Mouse (Mus musculus) urinary bladder, postnatal 10 days (tissue): Measurements from ENCODE around the gene Olfr98.
"Not testable (repeated sequence)": the region's sequence is repeated elsewhere in the genome, so short reads cannot be mapped to it uniquely, and the experiment has no call there.

Source experiments
- DNase-seq: peaks from one replicate; pipeline ENCODE4 v3.0.0; 2022; ENCODE audit warnings: low spot score

Olfr98 gene

DNA sequence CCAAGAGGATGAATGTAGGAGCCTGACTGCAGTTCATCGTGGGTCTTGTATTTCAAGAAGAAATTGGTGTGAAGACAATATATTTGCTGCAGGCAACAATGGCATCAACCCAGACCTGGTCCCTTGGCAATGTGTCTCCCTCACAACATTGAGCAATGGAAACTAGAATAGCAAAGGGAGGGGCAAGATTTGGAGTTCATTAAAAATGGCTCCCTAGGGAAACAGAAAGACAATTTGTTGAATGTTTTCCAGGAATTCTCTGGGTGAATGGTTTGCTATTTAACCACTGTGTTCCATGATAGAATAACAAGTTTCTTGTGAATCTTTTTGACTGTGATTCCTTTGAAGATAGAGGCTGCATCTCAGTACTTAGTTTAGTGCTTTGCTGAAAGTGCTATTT lies at the start of gene Olfr98:
Olfr98 (minus strand) TSS at position 124 of the 400 bp plus-strand sequence.
- DNase-seq, result no peak

DNA sequence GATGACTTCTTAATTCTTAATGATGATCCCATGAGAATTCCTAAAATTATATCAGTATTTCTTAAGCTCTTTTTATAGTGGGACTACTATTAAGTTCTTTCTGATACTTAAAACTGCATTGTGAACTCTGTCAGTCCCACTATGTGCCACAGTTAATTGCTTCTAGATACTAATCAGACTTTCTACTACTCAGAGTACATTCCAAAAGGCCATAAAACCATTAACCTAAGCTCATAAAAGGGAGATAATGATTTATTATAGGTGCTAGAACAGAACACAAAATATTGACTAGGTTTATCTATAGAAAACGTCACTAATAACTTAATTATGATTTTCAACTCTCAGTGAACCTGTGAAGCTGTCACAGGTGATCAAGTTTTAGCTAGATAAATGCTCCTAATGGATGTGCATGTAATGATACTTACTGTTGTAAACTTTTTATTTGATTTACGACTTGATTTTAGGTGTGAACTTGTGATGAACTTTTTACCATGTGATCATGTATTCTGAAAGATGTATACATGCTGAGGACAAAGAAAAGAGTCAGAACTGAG lies 46.7 kb upstream of the Olfr98 start:
- DNase-seq, result no peak

DNA sequence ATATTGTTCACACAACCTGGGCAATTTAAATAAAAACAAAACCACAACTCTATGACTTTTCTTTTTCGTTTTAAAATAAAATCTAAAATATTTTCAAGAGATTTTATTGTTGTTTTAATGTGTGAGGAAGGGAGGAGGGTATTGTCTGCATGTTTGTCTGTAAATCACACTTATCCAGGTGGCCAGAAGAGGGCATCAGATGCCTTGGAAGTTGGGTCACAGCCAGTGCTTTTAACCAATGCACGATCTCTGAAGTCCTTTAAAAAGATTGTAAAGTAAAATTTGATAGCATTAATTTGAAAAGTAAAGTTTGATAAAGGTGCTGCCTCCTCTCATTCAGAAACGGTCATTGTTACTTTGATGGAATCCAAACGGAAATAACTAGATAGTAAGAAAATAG lies 44.9 kb upstream of the Olfr98 start:
- DNase-seq, result no peak

DNA sequence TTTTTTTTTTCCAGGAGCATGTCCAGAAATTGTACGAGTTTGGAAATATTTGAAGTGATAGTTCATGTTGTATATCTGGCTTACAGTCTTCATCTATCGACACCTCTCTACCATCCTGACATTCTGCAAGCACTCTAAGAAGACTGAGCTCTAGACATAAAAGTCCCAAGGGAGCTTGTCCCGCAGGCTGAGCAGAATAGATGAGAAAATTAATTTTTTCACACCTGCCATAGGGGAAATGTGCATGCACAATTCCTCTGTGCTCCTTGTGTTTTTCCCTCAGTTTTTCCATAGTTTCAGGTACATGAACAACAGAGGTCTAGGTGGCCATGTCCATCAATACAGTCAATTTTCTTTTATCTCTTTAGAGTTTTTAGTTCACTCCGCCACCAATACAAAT lies 40.7 kb upstream of the Olfr98 start, which contains the start of gene Olfr101:
Olfr101 (minus strand) TSS at position 101 of the 400 bp plus-strand sequence.
- DNase-seq, result no peak

DNA sequence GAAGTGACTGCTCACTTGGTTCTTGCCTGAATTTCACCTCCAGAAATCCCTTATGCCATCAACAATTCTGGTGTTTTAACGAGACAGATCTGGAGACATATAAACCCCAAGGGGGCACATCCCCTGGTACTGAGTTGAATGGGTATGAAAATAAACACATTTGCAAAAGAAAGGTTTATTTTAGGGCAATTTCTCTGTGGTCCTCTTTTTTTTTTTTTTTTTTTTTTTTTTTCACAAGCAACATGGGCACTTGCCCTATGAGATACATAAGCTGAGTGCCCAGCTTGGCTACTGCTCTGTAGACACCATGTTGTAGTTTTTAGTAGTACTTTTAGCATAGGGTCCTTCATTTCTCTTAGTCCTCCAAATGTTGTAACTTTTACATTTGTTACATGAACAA lies 19.8 kb upstream of the Olfr98 start, which contains the start of gene Olfr99:
Olfr99 (minus strand) TSS at position 101 of the 400 bp plus-strand sequence.
- no peak for DNase-seq

DNA sequence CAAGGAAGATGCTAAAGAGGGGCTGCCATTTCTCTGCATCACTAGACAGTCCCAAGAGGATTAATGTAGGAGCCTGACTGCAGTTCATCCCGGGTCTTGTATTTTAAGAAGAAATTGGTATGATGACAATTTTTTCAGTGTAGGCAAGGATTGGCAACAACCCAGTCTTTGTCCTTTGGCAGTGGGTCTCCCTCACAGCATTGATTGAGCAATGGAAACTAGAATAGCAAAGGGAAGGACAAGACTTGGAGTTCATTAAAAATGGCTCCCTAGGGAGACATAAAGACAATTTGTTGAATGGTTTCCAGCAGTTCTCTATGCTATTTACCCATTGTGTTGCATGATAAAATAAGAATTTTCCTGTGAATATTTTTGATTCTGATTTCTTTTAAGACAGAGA lies 16.8 kb upstream of the Olfr98 start:
- no peak for DNase-seq

DNA sequence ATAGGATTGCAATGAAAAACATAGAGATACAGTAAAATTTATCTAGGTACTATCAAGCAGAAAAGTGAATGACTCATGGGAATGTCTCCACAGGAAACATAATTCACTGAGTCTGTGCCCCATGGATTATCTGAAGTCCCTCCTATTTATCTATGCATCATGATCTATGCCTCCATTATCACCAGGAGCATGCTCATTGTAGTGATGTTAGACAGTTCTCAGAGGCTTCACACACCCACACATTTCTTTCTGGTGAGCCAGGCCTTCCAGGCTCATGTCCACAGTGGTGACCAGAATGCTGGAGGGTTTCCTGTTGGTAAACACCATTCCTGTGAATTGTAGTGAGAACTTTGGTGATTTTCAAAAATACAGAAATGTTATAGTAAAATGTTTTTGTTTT lies 13.0 kb upstream of the Olfr98 start:
- DNase-seq, result no peak

DNA sequence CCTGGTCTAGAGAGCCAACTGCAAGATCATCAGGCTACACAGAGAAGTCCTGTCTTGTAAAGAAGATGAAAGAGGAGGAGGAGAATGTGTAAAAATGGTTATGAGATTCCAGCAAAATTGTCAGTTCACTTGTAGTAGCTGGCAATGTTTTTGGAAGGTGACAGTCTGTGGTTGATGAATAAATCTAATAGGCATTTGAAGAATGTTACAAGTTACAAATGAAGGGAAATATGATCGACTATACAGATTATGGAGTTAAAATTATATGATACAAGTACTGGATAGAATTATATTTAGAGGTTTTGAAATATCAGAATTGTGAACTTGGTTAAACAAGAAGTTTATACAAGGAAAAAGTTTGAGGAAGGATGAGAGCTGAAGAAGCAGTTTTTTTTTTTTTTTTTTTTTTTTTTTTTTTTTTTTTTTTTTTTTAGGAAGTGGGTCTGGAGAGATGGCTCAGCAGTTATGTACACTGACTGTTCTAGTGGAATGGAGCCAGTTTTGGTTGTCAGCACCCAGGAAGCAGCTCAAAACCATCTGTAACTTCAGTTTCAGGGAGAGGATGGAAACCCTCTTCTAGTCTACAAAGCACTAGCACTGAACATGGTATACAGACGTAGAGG lies 12.2 kb upstream of the Olfr98 start:
- no peak for DNase-seq

DNA sequence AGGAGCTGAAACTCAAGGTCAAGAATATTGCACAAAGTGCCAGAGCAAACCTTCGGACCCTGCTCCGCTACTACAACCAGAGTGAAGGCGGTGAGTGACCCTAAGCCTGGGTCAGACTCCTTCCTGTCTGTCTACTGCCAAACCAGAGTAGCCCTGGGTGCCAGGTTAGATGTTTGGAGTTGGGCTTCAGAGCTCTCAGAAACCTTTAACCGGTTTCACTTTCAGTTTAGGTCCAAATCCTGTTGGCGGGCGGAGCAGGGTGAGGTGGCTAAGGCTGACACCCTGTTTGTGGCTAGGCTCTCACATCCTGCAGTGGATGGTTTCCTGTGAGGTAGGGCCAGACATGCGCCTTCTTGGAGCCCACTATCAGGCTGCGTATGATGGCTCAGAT lies 7.1 kb upstream of the Olfr98 start:
- no peak for DNase-seq

DNA sequence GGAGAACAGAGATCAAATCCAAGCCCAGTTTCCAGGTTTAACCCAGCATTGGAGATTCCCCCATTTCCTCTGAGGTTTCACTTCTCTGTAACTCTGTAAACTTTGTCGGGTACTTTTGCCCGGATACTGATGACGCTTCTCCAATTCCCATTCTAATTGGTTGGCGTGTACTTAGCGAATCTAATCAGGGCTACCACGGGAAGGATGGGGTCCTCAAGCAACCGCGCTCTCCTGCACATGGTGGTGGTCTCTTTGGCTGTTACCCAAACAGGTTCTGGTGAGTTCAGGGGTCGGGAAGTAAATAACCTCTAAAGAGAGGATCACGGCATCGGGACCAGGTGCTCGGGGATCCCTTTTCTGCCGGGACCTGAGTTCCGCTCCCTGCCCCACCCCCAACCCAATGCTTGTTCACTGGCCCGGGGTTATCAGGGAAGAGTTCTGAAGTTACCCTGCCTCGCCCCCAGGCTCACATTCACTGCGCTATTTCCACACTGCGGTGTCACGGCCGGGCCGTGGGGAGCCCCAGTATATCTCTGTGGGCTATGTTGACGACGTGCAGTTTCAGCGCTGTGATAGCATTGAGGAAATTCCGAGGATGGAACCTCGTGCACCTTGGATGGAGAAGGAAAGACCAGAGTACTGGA lies 6.6 kb upstream of the Olfr98 start, which contains the start of gene H2-M3:
H2-M3 (plus strand) TSS at position 163 of the 644 bp plus-strand sequence.
- peak; percentile 50 for DNase-seq

DNA sequence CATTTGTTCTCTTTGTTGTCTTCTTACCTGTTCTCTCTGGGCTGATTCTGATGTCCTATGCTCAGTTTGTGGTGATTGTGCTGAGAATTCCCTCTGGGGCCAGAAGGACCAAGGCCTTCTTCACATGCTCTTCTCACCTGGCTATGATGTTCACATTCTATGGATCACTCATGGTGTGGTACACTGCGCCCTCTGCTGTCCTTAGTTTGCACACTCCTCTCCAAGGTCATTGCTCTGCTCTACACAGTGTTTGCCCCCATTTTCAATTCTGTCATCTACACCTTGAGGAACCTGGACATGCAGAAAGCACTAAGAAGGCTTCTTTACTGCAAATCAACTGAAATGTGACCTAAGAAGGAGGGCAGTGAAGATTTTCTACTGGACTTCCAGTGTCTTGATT lies 13.0 kb downstream of the Olfr98 start:
- DNase-seq, result no peak

DNA sequence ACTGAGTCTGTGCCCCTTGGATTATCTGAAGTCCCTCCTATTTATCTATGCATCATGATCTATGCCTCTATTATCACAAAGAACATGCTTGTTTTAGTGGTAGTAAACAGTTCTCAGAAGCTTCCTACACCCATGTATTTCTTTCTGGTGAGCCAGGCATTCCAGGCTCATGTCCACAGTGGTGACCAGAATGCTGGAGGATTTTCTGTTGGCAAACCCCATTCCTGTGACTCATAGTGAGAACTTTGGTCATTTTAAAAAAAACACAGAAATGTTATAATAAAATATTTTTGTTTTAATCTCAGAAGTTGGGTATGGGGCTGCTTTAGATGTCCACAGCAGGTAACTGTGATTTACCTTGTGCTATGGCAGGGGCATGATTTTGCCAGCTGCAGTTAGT lies 14.1 kb downstream of the Olfr98 start:
- no peak for DNase-seq

DNA sequence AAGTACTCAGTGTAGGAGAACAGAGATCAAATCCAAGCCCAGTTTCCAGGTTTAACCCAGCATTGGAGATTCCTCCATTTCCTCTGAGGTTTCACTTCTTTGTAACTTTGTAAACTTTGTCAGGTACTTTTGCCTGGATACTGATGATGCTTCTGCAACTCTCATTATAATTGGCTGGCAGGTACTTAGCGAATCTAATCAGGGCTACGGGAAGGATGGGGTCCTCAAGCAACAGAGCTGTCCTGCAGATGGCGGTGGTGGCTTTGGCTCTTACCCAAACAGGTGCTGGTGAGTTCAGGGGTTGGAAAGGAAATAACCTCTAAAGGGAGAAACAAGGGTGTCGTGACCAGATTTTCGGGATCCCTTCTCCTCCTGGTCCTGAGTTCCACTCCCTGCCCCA lies 16.8 kb downstream of the Olfr98 start:
- DNase-seq, result no peak

DNA sequence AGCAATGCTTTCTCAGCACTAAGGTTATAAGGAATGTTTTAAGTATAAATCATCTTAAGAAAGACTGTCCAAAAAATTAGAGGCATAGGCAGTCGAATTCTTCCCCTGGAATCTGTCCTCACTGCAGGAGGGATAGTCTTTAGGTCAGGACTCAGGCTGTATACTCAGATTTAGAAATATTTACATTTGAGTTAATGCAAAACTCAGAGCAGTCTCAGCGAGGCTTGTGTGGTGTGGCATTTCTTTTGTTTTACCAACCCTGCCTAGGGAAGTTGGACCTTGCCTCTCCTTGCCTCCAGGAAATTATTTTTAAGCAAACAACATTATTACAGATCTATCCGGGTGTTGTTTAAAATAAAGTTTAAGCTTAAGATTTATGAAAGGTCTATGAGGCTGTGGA lies 21.4 kb downstream of the Olfr98 start:
- no peak for DNase-seq

DNA sequence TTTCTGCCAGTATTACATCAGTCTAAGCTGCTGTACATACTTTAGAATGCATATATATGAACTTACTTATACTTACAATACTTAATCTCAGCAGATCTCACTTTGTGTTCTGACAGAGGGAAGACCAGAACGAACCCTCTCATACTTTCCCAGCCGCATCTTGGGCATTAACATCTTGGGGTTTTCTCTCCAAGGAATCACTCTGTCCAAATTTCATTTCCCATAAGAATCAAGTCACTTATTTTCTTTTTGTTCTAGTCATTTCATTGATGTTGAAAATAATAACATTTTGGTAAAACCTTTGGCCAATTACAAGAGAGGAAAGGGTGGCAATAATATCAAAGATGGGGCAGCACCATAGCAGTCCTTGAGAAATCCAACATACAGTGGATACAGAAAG lies 26.3 kb downstream of the Olfr98 start, which contains the start of gene Olfr97:
Olfr97 (minus strand) TSS at position 101 of the 400 bp plus-strand sequence.
- not testable (repeated sequence) for DNase-seq

DNA sequence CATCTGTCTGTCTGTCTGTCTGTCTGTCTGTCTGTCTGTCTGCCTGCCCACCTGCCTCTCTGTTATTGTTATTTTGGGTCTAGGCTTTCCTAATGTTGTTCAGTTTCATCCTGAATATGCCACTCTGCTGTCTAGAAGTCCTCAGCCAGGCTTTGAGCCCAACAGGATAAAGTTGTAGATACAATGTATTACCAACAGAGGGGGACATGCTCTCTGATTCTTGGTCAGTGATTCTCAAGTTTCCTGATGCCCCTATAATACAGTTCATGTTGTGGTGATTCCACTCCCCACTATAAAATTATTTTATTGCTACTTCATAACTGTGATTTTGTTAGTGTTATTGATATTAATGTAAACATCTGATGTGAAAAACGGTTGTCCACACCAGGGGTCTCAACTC lies 41.7 kb downstream of the Olfr98 start:
- no peak for DNase-seq

DNA sequence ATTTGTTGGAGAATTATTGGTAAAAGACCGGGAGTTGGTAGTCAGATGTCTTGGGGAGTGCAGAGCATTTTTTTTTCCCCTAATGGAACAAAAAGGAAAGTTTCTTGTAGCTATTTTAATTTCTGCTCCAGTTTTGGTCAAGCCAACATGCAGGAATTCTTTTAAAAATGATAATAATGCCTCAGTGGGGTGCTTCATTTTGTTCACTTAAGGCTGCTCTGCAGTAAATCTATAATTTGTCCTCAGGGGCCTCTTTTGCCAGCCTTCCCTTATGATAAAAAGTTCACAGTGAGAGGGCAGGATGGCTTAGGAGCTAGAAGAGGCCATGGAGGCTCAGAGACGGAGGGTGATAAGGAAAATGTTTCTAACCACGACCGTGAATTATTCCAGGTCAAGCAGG lies 43.7 kb downstream of the Olfr98 start, which contains the start of gene Olfr96:
Olfr96 (plus strand) TSS at position 301 of the 400 bp plus-strand sequence.
- DNase-seq, result no peak

DNA sequence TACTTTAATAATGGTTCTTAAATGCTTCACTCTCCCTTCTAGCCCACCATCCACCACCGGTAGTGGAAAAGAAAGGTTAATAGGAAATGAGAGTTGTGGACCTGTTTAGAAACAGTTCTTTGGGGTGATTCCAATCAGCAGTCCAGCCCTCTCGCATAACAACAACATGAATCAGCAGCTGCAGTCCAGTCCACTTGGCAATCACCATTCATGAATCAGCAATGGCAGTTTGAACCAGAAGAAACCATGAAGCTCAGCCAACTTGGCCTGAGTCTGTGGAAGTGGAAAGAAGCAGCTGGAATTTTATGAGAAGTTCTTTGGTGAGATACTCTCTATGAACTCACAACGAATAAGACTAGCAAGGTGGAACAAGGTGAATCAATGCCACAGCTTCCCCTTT lies 45.1 kb downstream of the Olfr98 start:
- DNase-seq, result no peak

DNA sequence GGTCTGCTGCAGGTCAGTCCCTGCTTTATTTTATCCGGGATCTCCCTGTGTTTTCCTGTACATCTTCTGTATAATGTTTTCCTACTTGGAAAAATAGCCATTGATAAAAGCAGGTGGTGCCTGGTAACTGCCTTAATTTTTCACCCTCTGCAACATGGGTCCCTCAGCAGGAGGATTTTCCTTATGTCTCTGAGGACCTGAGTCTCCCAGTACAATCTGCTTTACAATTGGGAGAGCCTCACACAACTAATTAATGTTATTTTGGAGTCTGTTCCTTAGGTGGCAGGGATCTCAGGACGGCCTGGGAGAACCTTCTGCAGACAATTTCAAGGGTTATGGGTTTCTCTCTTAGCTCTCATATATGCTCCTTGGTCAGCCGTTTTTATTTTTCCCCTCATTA lies 50.5 kb downstream of the Olfr98 start, which contains the start of gene Olfr95:
Olfr95 (minus strand) TSS at position 101 of the 400 bp plus-strand sequence.
- DNase-seq, result no peak
